Mouse (Mus musculus) intestine, postnatal 0 days (tissue): ENCODE data around the gene Tmem63a. TPM values are rescaled to one million over a fixed set of nuclear protein-coding genes. Genes with fewer than 3 reads are reported as not detected.
"Not testable (repeated sequence)": the region's sequence is repeated elsewhere in the genome, so short reads cannot be mapped to it uniquely, and the experiment has no call there.

Experiments
- ATAC-seq: fragments of 200-750 bp; cut with Nextera tagmentation; 2 replicates; pipeline ENCODE4 v1.8.0; 2017; ENCODE audit warnings: mild to moderate bottlenecking, moderate TSS enrichment, moderate library complexity
- H3K27ac ChIP-seq: fragments of 300-500 bp; sonication (generic); 2 replicates; pipeline ENCODE4 v1.5.1; 2014; ENCODE audit warnings: mild to moderate bottlenecking, low read depth, low read length, moderate library complexity
- H3K27me3 ChIP-seq: fragments of 300-500 bp; sonication (generic); replicated peaks from 2 replicates; pipeline ENCODE4 v1.6.1; 2014; ENCODE audit warnings: low read length, mixed read lengths; ENCODE audit not compliant: control insufficient read depth, insufficient read depth
- H3K36me3 ChIP-seq: fragments of 300-500 bp; sonication (generic); 2 replicates; pipeline ENCODE4 v1.6.1; 2014; ENCODE audit warnings: mild to moderate bottlenecking, moderate library complexity; ENCODE audit not compliant: control insufficient read depth, insufficient read depth
- H3K4me1 ChIP-seq: fragments of 300-500 bp; sonication (generic); replicated peaks from 2 replicates; pipeline ENCODE4 v1.6.1; 2014; ENCODE audit warnings: antibody characterized with exemption, low read length, mixed read lengths; ENCODE audit not compliant: control insufficient read depth, insufficient read depth
- H3K4me2 ChIP-seq: fragments of 300-500 bp; sonication (generic); replicated peaks from 2 replicates; pipeline ENCODE4 v1.6.1; 2014; ENCODE audit warnings: low read depth, mild to moderate bottlenecking, moderate library complexity
- H3K4me3 ChIP-seq: fragments of 300-500 bp; sonication (generic); 2 replicates; pipeline ENCODE4 v1.5.1; 2014; ENCODE audit warnings: low read depth, low read length
- H3K9ac ChIP-seq: fragments of 300-500 bp; sonication (generic); 2 replicates; pipeline ENCODE4 v1.6.1; 2014; ENCODE audit warnings: mild to moderate bottlenecking, low read depth, low read length
- H3K9me3 ChIP-seq: fragments of 300-500 bp; sonication (generic); 2 replicates; pipeline ENCODE4 v1.6.1; 2016; ENCODE audit warnings: mixed run types; ENCODE audit not compliant: control insufficient read depth
- CTCF ChIP-seq: sonication (generic); IDR thresholded peaks from 2 replicates; pipeline ENCODE4 v1.5.1; 2016; ENCODE audit warnings: low read depth, mild to moderate bottlenecking, control low read depth, antibody characterized with exemption, moderate library complexity
- WGBS: fragments of 180-500 bp; shearing (Covaris S2); extraction: QIAGEN DNeasy Blood & Tissue Kit; methylation state at CpG from one replicate; pipeline ENCODE4 v1.1.7; 2014; 5-methylcytosine and 5-hydroxymethylcytosine counted together
- polyA plus RNA-seq: library from polyadenylated mRNA; unstranded; fragments of >200 nt; fragmentation: Nextera tagmentation; extraction: Ambion mirVana; gene quantifications from 2 replicates; pipeline ENCODE4 v1.2.1, GENCODE M21; 2015

Tmem63a gene
- polyA plus RNA-seq = 9.5 and 10.2 TPM in 2 replicates

- peak; percentile 55 for ATAC-seq
- Histone ChIP-seq H3K4me1 (peaks cover 7% of the 10 kb centered on the region; the same call in 1 of the 2 replicates), H3K27ac (peak within 1 kb of the TSS; percentile 76), H3K27me3 (no peaks in the 10 kb centered on the region), H3K4me2 (peak within 1 kb of the TSS; percentile 78), H3K9ac (peak within 1 kb of the TSS; percentile 74), H3K9me3 (no peaks in the 10 kb centered on the region), H3K4me3 (peak within 1 kb of the TSS; percentile 78), H3K36me3 (0 out of 2 replicates have a peak, but pooled peaks cover 4% of the 10 kb centered on the region)
- WGBS = under 1% methylated on average over 73 of the region's 73 CpGs
- no peak for TF ChIP-seq CTCF
Measured at GRCm38 (mm10) chr1:180942166-180943031, at the start of gene Tmem63a. Gene Tmem63a (plus strand): TSS chr1:180942344.

DNA sequence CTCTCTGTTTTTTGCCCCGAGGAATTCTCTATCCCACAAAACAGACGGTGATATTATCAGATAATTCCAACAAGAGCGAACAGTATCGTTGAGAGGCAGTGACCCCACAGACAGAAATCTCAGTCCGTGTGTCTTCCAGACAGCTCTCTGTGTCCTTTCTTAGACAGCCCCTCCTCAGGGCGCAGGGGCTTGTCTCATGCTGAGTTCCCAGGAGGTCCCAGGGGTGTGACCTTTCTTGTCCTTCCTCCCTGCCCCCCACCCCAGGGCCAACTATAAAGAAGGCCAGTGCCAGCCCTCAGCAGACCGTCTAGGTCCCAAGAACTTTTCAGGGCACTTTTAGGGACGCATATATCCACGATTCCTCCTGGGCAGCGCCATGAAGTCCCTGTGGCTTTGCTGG, 49.3 kb upstream of the Tmem63a start, which contains the start of gene Lefty2:
Gene Lefty2 (plus strand): TSS at position 301 of the 400 bp plus-strand sequence.
- Histone ChIP-seq H3K27me3 (peaks cover 14% of the 10 kb centered on the region; the same call in 1 of the 2 replicates), H3K9me3 (no peaks in the 10 kb centered on the region), H3K4me2 (no peak within 1 kb of the TSS), H3K4me3 (no peak within 1 kb of the TSS), H3K36me3 (no peaks in the 10 kb centered on the region), H3K9ac (no peak within 1 kb of the TSS), H3K4me1 (0 out of 2 replicates have a peak, but pooled peaks cover 4% of the 10 kb centered on the region), H3K27ac (no peak within 1 kb of the TSS)
- TF ChIP-seq CTCF = no peak
- no peak for ATAC-seq
- 67% methylated on average over 10 of the region's 10 CpGs for WGBS

DNA sequence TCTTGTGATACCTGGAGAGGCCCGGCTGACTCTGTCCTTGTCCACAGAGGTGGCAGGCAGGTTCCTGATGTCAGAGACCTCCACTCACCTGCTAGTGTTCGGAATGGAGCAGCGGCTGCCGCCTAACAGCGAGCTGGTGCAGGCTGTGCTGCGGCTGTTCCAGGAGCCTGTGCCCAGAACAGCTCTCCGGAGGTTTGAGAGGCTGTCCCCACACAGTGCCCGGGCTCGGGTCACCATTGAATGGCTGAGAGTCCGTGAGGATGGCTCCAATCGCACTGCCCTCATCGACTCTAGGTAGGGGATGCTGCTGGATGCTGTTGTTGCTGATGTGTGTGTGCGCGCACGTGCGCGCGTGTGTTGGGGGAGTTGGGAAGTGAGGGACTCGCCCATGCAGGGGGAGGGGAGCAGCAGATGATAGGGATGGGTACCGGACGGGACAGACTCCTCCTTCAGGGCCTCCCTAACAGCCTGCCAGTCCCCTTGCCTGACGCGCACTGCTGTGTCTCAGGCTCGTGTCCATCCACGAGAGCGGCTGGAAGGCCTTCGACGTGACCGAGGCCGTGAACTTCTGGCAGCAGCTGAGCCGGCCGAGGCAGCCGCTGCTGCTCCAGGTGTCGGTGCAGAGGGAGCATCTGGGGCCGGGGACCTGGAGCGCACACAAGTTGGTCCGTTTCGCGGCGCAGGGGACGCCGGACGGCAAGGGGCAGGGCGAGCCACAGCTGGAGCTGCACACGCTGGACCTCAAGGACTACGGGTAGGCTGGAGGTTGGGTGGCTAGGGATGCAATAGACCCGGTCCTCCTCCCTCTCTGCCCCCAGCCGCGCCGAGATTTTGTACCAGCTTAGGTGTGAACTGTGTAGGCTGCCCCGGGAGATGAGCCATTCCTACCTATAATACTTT, 47.8 kb upstream of the Tmem63a start:
- not testable (repeated sequence) for H3K27ac ChIP-seq, H3K9me3 ChIP-seq, H3K36me3 ChIP-seq, H3K4me1 ChIP-seq, H3K9ac ChIP-seq, ATAC-seq, H3K4me3 ChIP-seq
- Histone ChIP-seq H3K27me3 (peaks cover 14% of the 10 kb centered on the region; the same call in 1 of the 2 replicates), H3K4me2 (0 out of 2 replicates have a peak overlapping the region, but pooled peaks have one; percentile 6)
- WGBS = 7% methylated on average over 45 of the region's 51 CpGs

GRCm38 (mm10) chr1:180901107-180901506, 41.0 kb upstream of the Tmem63a start:
- 2% methylated on average over 4 of the region's 4 CpGs for WGBS
- Histone ChIP-seq H3K27me3 (no peaks in the 10 kb centered on the region), H3K9me3 (no peaks in the 10 kb centered on the region), H3K4me2 (no peak overlapping the region), H3K9ac (no peak overlapping the region), H3K4me1 (no peaks in the 10 kb centered on the region; the same call in 1 of the 2 replicates), H3K36me3 (no peaks in the 10 kb centered on the region), H3K4me3 (no peak overlapping the region), H3K27ac (no peak overlapping the region)
- no peak for ATAC-seq
- TF ChIP-seq CTCF = peak; percentile 80

DNA sequence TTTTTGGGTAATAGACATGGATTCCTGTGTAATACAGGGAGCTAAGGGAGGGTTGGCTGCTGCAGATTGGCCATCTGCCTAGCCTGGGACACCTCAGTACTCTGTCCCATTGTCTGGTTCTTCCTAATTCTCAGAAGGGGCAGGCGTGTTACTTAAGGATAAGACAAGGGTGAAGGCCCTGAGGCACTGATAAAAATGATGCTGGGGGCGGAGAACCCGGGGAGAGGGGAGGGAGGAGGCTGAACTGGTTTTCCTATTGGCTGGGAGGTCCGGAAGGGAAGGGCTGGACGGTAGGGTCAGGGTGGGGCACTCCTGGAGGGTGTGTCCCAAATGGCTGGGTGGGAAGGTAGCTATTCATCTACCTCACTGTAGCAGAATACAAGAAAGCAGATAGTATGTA, 39.2 kb upstream of the Tmem63a start:
- Histone ChIP-seq H3K27ac (no peak overlapping the region), H3K36me3 (peaks cover 12% of the 10 kb centered on the region), H3K4me1 (no peaks in the 10 kb centered on the region; the same call in 1 of the 2 replicates), H3K9ac (no peak overlapping the region), H3K4me3 (no peak overlapping the region), H3K27me3 (no peaks in the 10 kb centered on the region), H3K4me2 (no peak overlapping the region), H3K9me3 (no peaks in the 10 kb centered on the region)
- no peak for ATAC-seq
- TF ChIP-seq CTCF = no peak
- WGBS = 29% methylated on average over 5 of the region's 5 CpGs
